Mouse (Mus musculus): ENCODE results near the gene Spata2l. TPM values are rescaled to one million over a fixed set of nuclear protein-coding genes. Genes with fewer than 3 reads are reported as not detected.
"Not testable (repeated sequence)": the region's sequence is repeated elsewhere in the genome, so short reads cannot be mapped to it uniquely, and the experiment has no call there.

The Spata2l gene
- total RNA-seq, 2 experiments from 2014 or later = 9.5 to 16.7 TPM

- no peak for DNase-seq
Measured at GRCm38 (mm10) chr8:123199864-123200263, 36.2 kb downstream of the Spata2l start.

GRCm38 (mm10) chr8:123197016-123197415, 39.0 kb downstream of the Spata2l start:
- not testable (repeated sequence) for DNase-seq

GRCm38 (mm10) chr8:123193771-123194170, 42.3 kb downstream of the Spata2l start:
- no peak for DNase-seq

- no peak for DNase-seq
Measured at GRCm38 (mm10) chr8:123191908-123192307, 44.1 kb downstream of the Spata2l start.

GRCm38 (mm10) chr8:123190678-123191077, 45.4 kb downstream of the Spata2l start:
- peak; percentile 86 for DNase-seq

GRCm38 (mm10) chr8:123188841-123189240, 47.2 kb downstream of the Spata2l start:
- no peak for DNase-seq

GRCm38 (mm10) chr8:123188006-123188405, 48.0 kb downstream of the Spata2l start:
- no peak for DNase-seq

GRCm38 (mm10) chr8:123185566-123186409, 50.2 kb downstream of the Spata2l start, which contains the start of gene Dpep1:
TSS of gene Dpep1 (plus strand) at chr8:123186242.
- DNase-seq = peak; percentile 46

- DNase-seq = peak; percentile 78
Measured at GRCm38 (mm10) chr8:123181391-123181790, 54.6 kb downstream of the Spata2l start.

Other genes starting within 250 kb of the Spata2l start
- gene Ankrd11, start 194.0 kb downstream of the Spata2l start, total RNA-seq (2021) = 100 to 1,000 TPM in 1 of 2 experiments, 10 to 100 TPM in 1; 73.9 to 103 TPM
- gene Spg7, start 173.3 kb downstream of the Spata2l start, total RNA-seq (2021) = 10 to 100 TPM; 64.9 to 82.8 TPM
- gene Rpl13, start 133.9 kb downstream of the Spata2l start, total RNA-seq (2021) = 100 to 1,000 TPM; 682 to 692 TPM
- 1 to 10 TPM; 4.9 to 5.1 TPM for gene Cpne7, start 118.9 kb downstream of the Spata2l start, total RNA-seq (2021)
- 10 to 100 TPM in 1 of 2 experiments, 1 to 10 TPM in 1; 9.0 to 10.3 TPM for gene Sult5a1, start 77.9 kb downstream of the Spata2l start, total RNA-seq (2021)
- 10 to 100 TPM; 19.1 to 33.3 TPM for gene Dpep1, start 50.0 kb downstream of the Spata2l start, total RNA-seq (2021)
- 10 to 100 TPM; 76.0 to 81.4 TPM for gene Chmp1a, start 23.5 kb downstream of the Spata2l start, total RNA-seq (2021)
- 1 to 10 TPM; 1.9 to 3.4 TPM for gene Spata33, start 23.4 kb downstream of the Spata2l start, total RNA-seq (2021)
- gene Cdk10, start 11.4 kb downstream of the Spata2l start, total RNA-seq (2021) = 10 to 100 TPM; 43.6 to 56.7 TPM
- 10 to 100 TPM; 17.0 to 21.3 TPM for gene Zfp276, start 18.0 kb upstream of the Spata2l start, total RNA-seq (2021)
- gene Vps9d1, start 18.1 kb upstream of the Spata2l start, total RNA-seq (2021) = 10 to 100 TPM; 23.1 to 26.7 TPM
- gene Fanca, start 82.3 kb upstream of the Spata2l start, total RNA-seq (2021) = 10 to 100 TPM in 1 of 2 experiments, 1 to 10 TPM in 1; 7.7 to 10.6 TPM
- 1 to 10 TPM; 2.0 to 2.5 TPM for gene Spire2, start 96.5 kb upstream of the Spata2l start, total RNA-seq (2021)
- gene Tcf25, start 137.5 kb upstream of the Spata2l start, total RNA-seq (2021) = 100 to 1,000 TPM; 177 TPM
- gene Mc1r, start 170.9 kb upstream of the Spata2l start, total RNA-seq (2021) = not detected
- gene Tubb3, start 175.2 kb upstream of the Spata2l start, total RNA-seq (2021) = 10 to 100 TPM; 29.3 to 74.9 TPM
- gene Def8, start 187.3 kb upstream of the Spata2l start, total RNA-seq (2021) = 10 to 100 TPM; 33.2 to 40.3 TPM
- gene Afg3l1, start 241.7 kb upstream of the Spata2l start, total RNA-seq (2021) = 10 to 100 TPM; 66.9 to 70.8 TPM

Measured in adrenal gland, postnatal 10 days (tissue).